Mouse (Mus musculus): Measurements from ENCODE around the gene Itga2b.

DNA sequence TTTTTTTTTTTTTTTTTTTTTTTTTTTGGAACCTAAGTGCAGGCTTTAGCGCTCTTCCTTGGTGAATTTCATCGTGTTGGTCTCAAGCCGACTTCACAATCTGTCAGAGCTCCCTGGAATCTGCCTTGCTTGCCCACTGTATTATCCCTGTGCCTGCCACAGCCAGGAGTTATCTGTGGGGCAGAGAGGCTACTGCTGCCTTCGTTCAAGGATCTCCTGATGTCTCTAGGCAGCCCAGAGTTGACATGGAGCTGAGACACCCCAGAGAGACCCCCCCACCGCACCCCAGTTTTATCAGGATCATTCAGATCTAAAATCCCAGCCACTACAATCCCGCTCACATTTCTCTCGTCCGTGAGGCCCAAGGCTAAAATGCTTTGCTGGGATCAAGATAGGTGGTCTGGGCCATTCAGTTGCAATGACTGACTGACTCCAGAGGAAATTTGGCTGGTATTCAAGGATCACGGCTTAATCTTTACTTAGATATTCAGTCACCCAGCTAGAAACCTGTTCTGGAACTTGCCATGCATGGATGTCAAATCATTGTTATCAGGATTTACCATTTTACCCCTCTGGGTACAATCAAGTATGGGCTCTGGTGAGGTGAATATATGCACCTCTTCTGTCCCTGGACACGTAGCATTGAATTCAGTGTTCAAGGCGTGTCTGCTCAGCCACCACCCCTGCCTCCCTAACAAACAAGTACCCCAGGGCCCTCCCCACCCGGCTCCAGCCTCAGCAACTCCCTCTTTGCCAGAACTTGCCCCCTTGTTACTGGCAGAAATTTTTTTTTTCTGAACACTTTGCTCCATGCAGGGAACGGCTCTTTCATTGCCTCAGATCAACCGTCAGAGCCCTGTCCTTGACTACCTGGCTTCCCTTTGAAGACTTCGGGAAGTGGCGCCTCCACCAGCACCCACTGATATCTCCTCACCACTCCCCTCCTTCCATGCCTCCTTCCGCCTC, 20.6 kb downstream of the Itga2b start:
- TF ChIP-seq CTCF (IDR thresholded peaks at IDR 0.05; ENCODE audit: control insufficient read depth, insufficient read depth, insufficient replicate concordance, low read depth, low read length) (no peak), POLR2A (IDR thresholded peaks at IDR 0.05; ENCODE audit: control insufficient read depth, low read depth, low read length) (no peak)
